Mouse (Mus musculus): ENCODE data around the gene Map3k6.

GRCm38 (mm10) chr4:133268931-133269330 is 28.3 kb downstream of the Map3k6 start:
- TF ChIP-seq EP300 (IDR thresholded peaks at IDR 0.05; ENCODE audit: low read depth) (no peak), CTCF (IDR thresholded peaks at IDR 0.05; ENCODE audit: low read depth) (no peak)
